Mouse (Mus musculus) small intestine, adult 2 months (tissue): ENCODE measurements around the gene Arpc4.

Experiments used
- CTCF ChIP-seq: fragments of 200-500 bp; IDR thresholded peaks from 2 replicates; pipeline ENCODE4 v1.5.1; 2012; ENCODE audit warnings: low read depth, mild to moderate bottlenecking, control low read depth, inconsistent platforms, low read length, moderate library complexity, mixed read lengths; ENCODE audit not compliant: insufficient replicate concordance, insufficient read length; ENCODE audit errors: extremely low read depth
- POLR2A ChIP-seq: fragments of 200-500 bp; IDR thresholded peaks from 2 replicates; pipeline ENCODE4 v1.6.1; 2012; ENCODE audit warnings: low read depth, mild to moderate bottlenecking, control low read depth, inconsistent platforms, low read length, moderate library complexity

GRCm38 (mm10) chr6:113416416-113416815 is 38.5 kb downstream of the Arpc4 start:
- TF ChIP-seq CTCF: no peak
- no peak for TF ChIP-seq POLR2A
